Mouse (Mus musculus) cortical plate, adult 2 months (tissue): Measurements from ENCODE around the gene Slc50a1. TPM values are rescaled to one million over a fixed set of nuclear protein-coding genes. Genes with fewer than 3 reads are reported as not detected.

Source experiments
- H3K27ac ChIP-seq: fragments of 200-500 bp; 2 replicates; pipeline ENCODE4 v1.5.1; 2012; ENCODE audit warnings: low read length, control low read depth, inconsistent platforms; ENCODE audit not compliant: insufficient read depth
- H3K4me1 ChIP-seq: fragments of 200-500 bp; 2 replicates; pipeline ENCODE4 v1.6.1; 2011; ENCODE audit warnings: low read length; ENCODE audit not compliant: control insufficient read depth, insufficient read depth
- H3K4me3 ChIP-seq: fragments of 200-500 bp; 2 replicates; pipeline ENCODE4 v1.5.1; 2011; ENCODE audit warnings: mild to moderate bottlenecking, low read length, control low read depth; ENCODE audit not compliant: insufficient read depth
- CTCF ChIP-seq: fragments of 200-500 bp; IDR thresholded peaks from 2 replicates; pipeline ENCODE4 v1.5.1; 2011; ENCODE audit warnings: mild to moderate bottlenecking, control low read depth, low read length; ENCODE audit not compliant: insufficient read depth; ENCODE audit errors: extremely low read depth
- POLR2A ChIP-seq: fragments of 200-500 bp; IDR thresholded peaks from 2 replicates; pipeline ENCODE4 v1.6.1; 2011; ENCODE audit warnings: mild to moderate bottlenecking, low read length, control low read depth; ENCODE audit not compliant: insufficient read depth; ENCODE audit errors: extremely low read depth
- polyA plus RNA-seq: library from polyadenylated mRNA; depleted of rRNA; stranded (reverse); fragments of >200 nt; gene quantifications from 2 replicates; pipeline ENCODE4 v1.2.3, GENCODE M21; 2012

The Slc50a1 gene
- polyA plus RNA-seq, 1 experiment, result 106 TPM

DNA sequence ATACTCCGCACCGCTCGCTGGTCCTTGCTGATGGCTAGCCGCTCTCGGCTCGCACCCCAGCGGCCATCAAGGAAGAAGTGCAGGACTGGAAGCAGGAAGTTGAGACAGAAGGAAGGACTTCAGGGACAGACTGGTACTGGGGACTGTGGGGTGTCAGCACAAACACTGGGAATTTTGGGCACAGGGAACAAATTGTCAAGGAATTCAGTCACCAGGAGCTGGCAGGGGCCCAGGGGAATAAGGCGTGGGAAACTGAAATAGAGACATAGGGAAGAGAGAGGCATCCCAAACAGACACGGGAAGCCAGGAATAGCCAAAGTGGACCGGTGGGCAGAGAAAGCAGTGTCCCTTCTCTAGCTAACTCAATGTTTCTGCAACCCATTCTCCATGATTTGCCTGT is 33.9 kb downstream of the Slc50a1 start:
- no peak for TF ChIP-seq POLR2A
- TF ChIP-seq CTCF, result no peak
- Histone ChIP-seq H3K4me3 (no peak overlapping the region), H3K27ac (no peak overlapping the region), H3K4me1 (peaks cover 1% of the 10 kb centered on the region; the same call in 1 of the 2 replicates)

DNA sequence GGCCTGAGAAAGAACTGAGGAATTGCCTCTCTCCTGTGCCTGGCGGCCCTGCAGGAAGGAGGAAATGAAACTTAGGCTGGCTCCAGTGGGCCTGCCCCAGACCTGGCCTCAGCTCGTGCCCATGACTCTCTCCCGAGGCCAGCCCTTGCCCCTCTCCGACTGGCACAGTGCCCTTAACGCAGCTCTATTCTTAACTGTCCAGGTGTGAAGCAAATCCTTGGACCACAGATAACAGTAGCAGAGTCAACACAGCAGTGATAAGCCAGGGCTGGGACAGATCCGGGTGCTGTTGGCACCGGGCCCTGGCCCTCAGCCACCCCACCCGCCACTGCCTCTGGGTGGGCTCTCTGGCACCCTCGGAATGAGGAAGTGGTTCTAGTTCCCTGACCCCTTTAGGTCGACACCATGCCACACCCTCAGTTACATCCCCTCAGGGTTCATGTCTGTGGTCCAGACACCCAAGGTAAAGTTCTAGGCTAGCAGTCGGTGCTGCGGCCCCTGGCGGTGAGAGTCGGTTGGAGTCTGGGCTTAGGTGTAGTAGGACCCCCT is 36.7 kb downstream of the Slc50a1 start:
- TF ChIP-seq CTCF (no peak), POLR2A (0 out of 2 replicates have a peak, but pooled peaks have one; percentile 22)
- Histone ChIP-seq H3K27ac (no peak overlapping the region), H3K4me3 (no peak overlapping the region), H3K4me1 (no peaks in the 10 kb centered on the region; the same call in 1 of the 2 replicates)

DNA sequence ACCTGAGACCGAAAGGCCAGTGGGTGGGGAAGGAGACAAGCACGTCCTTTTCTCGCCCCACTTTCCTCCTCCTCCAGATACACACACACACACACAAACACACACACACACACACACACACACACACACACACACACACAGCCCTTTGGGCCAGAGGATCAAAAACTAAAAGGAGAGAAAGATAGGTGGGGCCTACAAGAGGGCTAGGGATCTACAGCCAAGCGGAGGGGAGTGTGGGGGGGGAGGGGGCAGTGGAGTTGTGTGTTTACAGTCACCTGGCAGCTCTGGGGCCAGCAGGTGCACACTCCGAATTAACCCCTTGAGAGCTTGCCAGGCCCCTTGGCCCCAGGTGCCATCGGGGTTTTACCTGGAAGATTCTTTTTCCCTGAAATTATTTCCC is 37.8 kb downstream of the Slc50a1 start:
- H3K27ac ChIP-seq, result no peak overlapping the region
- no peaks in the 10 kb centered on the region for H3K4me1 ChIP-seq
- TF ChIP-seq POLR2A (no peak), CTCF (no peak)
- no peak overlapping the region for H3K4me3 ChIP-seq

DNA sequence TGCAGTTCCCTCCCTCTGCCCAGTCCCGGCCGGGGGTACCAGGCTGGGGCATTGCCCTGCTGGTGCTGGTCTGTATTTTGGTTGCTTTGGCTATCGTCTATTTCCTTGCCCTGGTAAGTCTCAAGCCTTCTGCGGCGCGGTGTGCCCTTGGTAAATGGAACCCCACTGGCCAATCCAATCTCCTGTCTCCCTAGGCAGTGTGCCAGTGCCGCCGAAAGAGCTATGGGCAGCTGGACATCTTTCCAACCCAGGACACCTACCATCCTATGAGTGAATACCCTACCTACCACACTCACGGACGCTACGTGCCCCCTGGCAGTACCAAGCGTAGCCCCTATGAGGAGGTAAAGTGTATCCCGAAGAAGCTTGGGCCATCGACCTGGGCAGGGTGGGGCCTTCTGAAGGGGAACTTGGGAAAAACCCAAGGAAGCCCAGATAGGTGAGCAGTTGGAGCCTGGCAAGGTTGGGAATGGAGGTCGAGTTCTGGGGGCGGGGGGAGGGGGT is 38.5 kb downstream of the Slc50a1 start:
- H3K4me1 ChIP-seq, result no peaks in the 10 kb centered on the region
- TF ChIP-seq CTCF, result no peak
- TF ChIP-seq POLR2A, result no peak
- no peak overlapping the region for H3K27ac ChIP-seq
- no peak overlapping the region for H3K4me3 ChIP-seq

DNA sequence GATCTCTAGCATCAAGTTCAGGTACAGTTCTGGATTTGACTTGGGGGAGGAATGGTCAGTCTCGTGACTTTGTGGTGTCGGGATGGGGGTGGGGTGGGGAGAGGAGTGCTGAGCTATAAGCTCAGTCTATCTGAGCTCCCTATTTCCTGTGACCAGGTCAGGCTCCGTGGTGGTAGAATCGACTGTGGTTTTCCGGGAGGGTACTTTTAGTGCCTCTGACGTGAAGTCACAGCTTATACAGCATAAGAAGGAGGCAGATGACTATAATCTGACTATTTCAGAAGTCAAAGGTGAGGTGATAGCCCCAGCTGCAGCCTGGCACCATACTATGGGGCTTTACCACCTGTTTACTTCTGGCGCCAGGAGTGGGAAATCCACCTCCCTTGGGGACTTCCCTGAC is 39.0 kb downstream of the Slc50a1 start:
- Histone ChIP-seq H3K4me1 (no peaks in the 10 kb centered on the region), H3K4me3 (no peak overlapping the region), H3K27ac (no peak overlapping the region)
- TF ChIP-seq POLR2A (no peak), CTCF (no peak)

DNA sequence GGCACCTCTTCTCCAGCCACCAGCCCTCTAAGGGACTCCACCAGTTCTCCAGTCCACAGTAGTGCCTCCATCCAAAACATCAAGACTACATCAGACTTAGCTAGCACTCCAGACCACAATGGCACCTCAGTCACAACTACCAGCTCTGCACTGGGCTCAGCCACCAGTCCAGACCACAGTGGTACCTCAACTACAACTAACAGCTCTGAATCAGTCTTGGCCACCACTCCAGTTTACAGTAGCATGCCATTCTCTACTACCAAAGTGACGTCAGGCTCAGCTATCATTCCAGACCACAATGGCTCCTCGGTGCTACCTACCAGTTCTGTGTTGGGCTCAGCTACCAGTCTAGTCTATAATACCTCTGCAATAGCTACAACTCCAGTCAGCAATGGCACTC is 39.8 kb downstream of the Slc50a1 start:
- H3K27ac ChIP-seq, result no peak overlapping the region
- no peak overlapping the region for H3K4me3 ChIP-seq
- no peak for TF ChIP-seq CTCF
- TF ChIP-seq POLR2A, result no peak

DNA sequence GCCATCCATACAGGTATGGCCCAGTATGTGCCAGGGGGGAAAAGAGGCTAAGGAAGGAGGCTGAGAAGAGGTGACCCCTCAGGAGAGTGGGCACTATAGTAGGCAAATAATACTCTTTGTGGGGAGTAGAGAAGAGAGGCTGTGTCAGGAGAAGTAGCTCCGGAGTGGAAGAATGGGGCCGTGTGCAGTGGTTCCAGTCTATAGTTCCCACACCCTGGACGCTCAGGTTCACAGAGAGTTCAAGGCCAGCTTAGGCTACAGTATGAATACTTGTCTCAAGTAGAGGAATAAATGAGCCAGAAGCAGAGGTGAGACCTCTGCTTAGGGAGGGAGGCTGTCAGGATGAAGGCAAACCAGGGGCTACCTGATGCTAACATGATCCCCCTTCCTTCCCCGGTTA is 41.1 kb downstream of the Slc50a1 start:
- Histone ChIP-seq H3K4me1 (no peaks in the 10 kb centered on the region), H3K27ac (no peak overlapping the region), H3K4me3 (no peak overlapping the region)
- TF ChIP-seq POLR2A, result no peak
- no peak for TF ChIP-seq CTCF

More for the DNA sequence above, 39.8 kb downstream of the Slc50a1 start:
- H3K4me1 ChIP-seq, result no peaks in the 10 kb centered on the region

DNA sequence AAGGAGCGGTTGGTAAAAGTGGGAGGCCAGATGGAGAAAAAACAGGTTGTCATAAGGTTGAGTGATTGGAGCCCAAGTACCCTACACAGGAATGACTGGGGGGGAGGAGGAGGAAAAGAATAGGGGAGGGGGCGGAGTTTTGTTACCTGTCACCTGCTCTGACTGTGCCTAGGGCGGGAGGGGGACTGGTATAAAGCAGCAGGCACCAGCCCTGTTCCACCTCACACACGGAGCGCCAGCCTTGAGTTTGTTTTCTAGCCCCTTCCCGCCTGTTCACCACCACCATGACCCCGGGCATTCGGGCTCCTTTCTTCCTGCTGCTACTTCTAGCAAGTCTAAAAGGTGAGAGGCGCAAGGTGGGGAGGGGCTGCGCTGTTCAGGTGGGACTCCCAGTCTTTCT is 41.5 kb downstream of the Slc50a1 start, which contains the start of gene Muc1:
TSS of gene Muc1 (plus strand) at position 222 of the 400 bp plus-strand sequence.
- Histone ChIP-seq H3K4me3 (peak within 1 kb of the TSS; percentile 13), H3K4me1 (peaks cover 1% of the 10 kb centered on the region; the same call in 1 of the 2 replicates), H3K27ac (no peak within 1 kb of the TSS; the same call in 1 of the 2 replicates)
- TF ChIP-seq POLR2A, result no peak
- no peak for TF ChIP-seq CTCF

DNA sequence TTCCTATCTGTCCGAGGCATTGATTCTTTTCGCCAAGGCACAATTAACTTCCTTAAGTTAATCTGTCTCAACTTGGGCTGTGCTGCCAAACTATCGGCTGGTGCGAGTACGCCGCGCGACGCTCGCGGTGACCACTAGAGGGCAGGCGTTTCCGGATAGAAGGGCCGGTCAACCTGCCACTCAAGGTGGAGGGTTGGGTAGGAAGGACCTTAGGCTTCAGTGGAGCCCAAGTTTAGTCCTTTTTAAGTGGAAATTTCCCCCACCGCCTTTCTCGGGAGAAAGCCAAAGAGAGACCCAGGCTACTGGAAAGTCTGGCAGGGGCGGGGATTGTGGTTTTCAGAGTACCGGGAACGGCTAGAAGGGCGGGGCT is 42.2 kb downstream of the Slc50a1 start:
- TF ChIP-seq CTCF (peak; percentile 81), POLR2A (no peak)
- H3K27ac ChIP-seq, result no peak overlapping the region
- peak overlapping the region; percentile 13 for H3K4me3 ChIP-seq
- peaks cover 1% of the 10 kb centered on the region; the same call in 1 of the 2 replicates for H3K4me1 ChIP-seq
